Mouse (Mus musculus) naive thymus-derived CD4-positive, alpha-beta T cell, adult 5 months (primary cell): ENCODE results near the gene Prdm2. TPM values are rescaled to one million over a fixed set of nuclear protein-coding genes. Genes with fewer than 3 reads are reported as not detected.

Experiments used
- polyA plus RNA-seq: library from polyadenylated mRNA; unstranded; fragments of 100-300 nt; shearing (Covaris generic); gene quantifications from one replicate; pipeline ENCODE4 v1.2.1, GENCODE M21; 2017

Gene Prdm2
- polyA plus RNA-seq = 47.2 TPM

DNA sequence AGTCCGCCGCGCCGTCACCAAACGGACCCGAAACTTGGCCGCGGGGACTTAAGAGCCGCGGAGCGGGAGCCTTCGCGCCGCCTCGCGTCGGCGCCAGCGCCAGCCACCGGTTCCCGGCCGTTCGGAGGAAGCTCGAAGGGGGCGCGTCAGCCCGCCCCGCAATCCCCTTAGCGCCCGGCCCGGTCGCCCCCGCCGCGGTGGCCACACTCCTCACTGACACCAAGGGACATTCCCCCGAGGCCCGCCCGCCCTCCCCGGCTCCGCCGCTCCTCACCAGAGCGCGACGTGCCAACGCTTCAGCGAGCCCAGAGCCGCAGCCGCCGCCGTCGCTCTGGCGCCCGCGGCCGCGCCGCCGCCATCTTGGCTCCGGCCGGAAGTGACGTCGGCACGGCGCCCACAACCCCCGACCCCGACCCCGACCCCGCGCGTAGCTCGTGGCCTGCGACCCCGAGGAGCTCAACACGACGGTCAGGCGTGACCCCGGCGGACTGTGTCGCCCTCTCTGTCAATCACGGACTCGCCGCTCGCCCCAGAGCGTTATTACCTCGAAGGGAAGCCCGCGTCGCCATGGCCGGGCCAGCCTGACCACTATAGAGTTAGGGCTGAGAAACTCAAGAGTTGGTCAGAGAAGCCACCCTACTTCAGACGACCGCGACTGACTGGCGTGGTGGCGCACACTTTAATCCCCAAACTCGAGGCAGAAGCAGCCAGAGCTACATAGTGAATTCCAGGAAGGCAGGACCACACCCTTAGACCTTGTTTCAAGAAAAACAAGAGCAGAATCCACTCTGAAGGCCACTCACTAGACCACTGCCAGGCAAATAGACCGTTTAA, at the start of gene Prdm2:
TSS of gene Prdm2 (minus strand) at position 655 of the 834 bp plus-strand sequence.

Other genes with a start within 250 kb of the Prdm2 start
- not detected for gene Pdpn, start 86.6 kb upstream of the Prdm2 start, polyA plus RNA-seq
- gene Lrrc38, start 136.8 kb upstream of the Prdm2 start, polyA plus RNA-seq = not detected
- not detected for gene Pramel1, start 181.4 kb upstream of the Prdm2 start, polyA plus RNA-seq
- 38.1 TPM for gene Pramef8, start 199.4 kb upstream of the Prdm2 start, polyA plus RNA-seq
- not detected for gene Oog4, start 237.3 kb upstream of the Prdm2 start, polyA plus RNA-seq